Mouse (Mus musculus): ENCODE data around the gene Gm7982. TPM values are rescaled to one million over a fixed set of nuclear protein-coding genes. Genes with fewer than 3 reads are reported as not detected.

Gene Gm7982
- not detected in 2 replicates for polyA plus RNA-seq (2015; fragmentation: Nextera tagmentation; extraction: Ambion mirVana)

GRCm38 (mm10) chr5:95741714-95742113 is at the start of gene Gm7982:
TSS of gene Gm7982 (plus strand) at chr5:95742014.

GRCm38 (mm10) chr5:95736073-95736472 is 5.7 kb upstream of the Gm7982 start, which contains the start of gene Gm7978:
TSS of gene Gm7978 (minus strand) at chr5:95736173.

GRCm38 (mm10) chr5:95775690-95776089 is 33.9 kb downstream of the Gm7982 start, which contains the start of gene E330014E10Rik:
TSS of gene E330014E10Rik (plus strand) at chr5:95775990.

Other genes starting within 250 kb of the Gm7982 start
- not detected in 2 replicates for gene Gm3286, start 231.3 kb upstream of the Gm7982 start, polyA plus RNA-seq (2015; fragmentation: Nextera tagmentation; extraction: Ambion mirVana)
- not detected in 2 replicates for gene Gm7971, start 147.1 kb upstream of the Gm7982 start, polyA plus RNA-seq (2015; fragmentation: Nextera tagmentation; extraction: Ambion mirVana)
- gene Gm7978, start 5.8 kb upstream of the Gm7982 start, polyA plus RNA-seq (2015; fragmentation: Nextera tagmentation; extraction: Ambion mirVana): not detected in 2 replicates
- gene E330014E10Rik, start 34.0 kb downstream of the Gm7982 start, polyA plus RNA-seq (2015; fragmentation: Nextera tagmentation; extraction: Ambion mirVana): not detected in 2 replicates
- gene Cxcl13, start 214.9 kb downstream of the Gm7982 start, polyA plus RNA-seq (2015; fragmentation: Nextera tagmentation; extraction: Ambion mirVana): 1.5 and 4.1 TPM in 2 replicates